Mouse (Mus musculus) lung, adult 2 months (tissue): ENCODE measurements around the gene Orc6.

Source experiments
- CTCF ChIP-seq: fragments of 200-500 bp; IDR thresholded peaks from 2 replicates; pipeline ENCODE4 v1.5.1; 2011; ENCODE audit warnings: mild to moderate bottlenecking, low read length, control low read depth; ENCODE audit not compliant: insufficient read depth
- POLR2A ChIP-seq: fragments of 200-500 bp; IDR thresholded peaks from 2 replicates; pipeline ENCODE4 v1.6.1; 2011; ENCODE audit warnings: low read depth, mild to moderate bottlenecking, control low read depth, low read length, borderline replicate concordance; ENCODE audit errors: extremely low read depth

DNA sequence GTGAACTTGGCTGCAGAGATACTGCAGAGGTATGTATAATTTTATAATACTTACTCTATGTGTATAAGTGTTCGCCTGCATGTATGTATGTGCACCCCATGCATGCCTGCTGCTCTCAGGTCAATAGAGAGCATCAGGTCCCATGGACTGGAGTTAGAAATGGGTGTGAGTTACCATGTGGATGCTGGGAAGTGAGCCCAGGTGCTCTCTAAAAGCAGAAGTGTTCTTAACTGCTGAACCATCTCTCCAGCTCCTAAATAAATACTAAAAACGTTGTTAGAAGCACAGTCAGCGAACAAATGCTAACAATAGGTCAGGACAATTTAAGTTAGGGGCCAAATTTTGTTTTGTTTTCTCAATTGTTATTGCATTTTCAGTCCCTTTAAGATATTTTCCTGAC is 3.5 kb downstream of the Orc6 start:
- TF ChIP-seq CTCF: no peak
- TF ChIP-seq POLR2A: no peak
